Mouse (Mus musculus) heart, postnatal 14 days (tissue): Measurements from ENCODE around the gene Ccdc24. TPM values are rescaled to one million over a fixed set of nuclear protein-coding genes. Genes with fewer than 3 reads are reported as not detected.

ENCODE experiments used
- DNase-seq, 2 experiments: peaks; one replicate each; pipeline ENCODE4 v3.0.0; 2021 to 2022
- intact Hi-C: fragments of 180-260 bp; cut with DNase I; formaldehyde crosslinking; loops from one replicate; pipeline ENCODE4 v1.15.1; 2025
- total RNA-seq, 2 experiments: library from RNA; stranded (reverse); gene quantifications; 2 replicates each; pipeline ENCODE4 v1.2.3; 2021

The Ccdc24 gene
- total RNA-seq, 2 experiments from 2014 or later, result 0.39 to 0.45 TPM

DNA sequence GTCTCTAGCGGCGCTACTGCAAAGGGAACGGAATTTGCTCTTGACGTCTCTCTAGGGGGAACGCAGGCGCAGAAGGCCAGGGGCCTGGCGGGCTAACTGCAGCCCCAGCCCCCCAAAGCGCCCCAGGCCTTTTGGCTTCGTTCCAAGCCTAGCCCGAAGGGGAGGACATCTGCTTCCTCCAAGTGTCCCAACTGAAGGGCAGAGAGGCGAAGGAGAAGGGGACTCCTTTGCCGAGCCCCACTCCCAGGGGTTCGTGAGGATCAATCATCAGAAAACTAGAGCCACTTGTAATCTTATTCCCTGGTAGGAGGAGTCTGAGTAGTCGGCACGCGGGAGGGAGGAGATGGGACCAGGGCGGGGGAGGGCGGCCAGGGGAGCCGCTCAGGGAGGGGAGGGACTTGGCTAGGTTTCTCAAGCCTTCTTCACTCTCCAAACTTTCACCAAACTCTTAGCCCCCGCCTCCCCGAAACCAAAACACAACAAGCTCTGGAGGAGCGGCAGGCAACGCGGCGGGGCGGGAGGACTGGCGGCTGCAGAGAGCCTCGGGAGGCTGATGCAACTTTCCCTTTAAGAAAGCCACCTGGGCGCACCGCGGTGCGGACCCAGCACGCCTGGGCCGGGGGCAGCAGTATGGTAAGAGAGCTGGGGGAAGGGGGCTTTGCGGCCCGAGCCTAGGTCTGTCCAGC, 37.4 kb downstream of the Ccdc24 start:
- intact Hi-C loops, result no loop called here
- peak; percentile 62 to 70 for DNase-seq

DNA sequence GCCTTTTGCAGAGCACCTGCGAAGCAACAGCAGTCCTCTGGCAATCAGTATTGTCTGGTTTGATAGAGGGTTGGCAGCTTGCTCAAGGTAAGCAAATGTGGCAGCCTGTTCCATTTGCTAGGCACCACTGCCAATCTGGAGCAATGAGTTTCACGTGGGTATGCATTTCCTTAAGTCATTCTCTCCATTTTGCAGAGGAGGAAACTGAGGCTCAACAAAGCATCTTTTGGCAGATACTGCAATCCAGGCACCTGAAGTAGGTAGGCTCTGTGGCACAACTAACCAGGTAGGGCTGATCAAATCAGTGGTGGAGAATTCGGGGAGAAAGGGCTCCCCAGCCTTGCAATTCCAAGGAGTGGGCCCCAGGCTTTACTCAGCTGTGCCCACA, 37.9 kb downstream of the Ccdc24 start, which contains the start of gene Slc6a9:
TSS of gene Slc6a9 (plus strand) at position 50 of the 388 bp plus-strand sequence.
- intact Hi-C loops, result no loop called here
- no peak for DNase-seq

DNA sequence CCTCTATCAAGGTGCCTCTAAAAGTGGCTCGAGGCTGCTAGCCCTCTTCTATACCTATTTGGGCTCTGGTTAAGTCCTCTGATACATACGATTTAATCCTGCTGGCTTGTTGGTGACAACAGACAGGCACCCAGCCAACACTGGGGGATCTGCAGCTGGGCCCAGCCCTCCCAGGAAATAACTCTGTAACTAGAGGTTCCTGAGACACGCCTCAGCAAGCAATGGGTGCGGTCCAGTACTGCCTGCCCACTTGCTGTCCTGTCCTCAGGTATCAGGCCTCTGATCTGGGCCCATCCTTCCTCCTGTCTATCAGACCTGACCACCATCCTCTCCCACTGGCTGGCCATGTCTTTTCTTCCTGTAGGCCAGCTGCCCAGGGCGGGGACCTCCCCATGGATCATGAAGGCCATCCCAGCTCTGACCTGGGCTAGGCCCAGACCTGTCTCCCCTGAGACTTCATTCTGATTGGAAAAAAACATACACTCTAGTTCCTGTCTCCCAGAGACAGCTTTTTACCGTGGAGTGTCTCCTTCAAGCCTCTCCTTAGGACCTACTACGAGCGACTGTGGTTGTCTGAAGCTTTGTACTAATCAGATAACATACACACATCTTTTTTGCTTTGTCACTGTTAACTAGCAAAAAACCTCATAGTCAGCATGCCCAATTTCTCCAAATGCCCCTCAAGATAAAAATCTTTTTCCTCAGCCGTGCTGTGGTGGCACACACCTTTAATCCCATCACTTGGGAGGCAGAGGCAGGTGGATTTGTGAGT, 40.3 kb downstream of the Ccdc24 start:
- peak; percentile 52 to 54 for DNase-seq
- intact Hi-C loops, result loop anchor here (2.0 kb wide), 2 partner anchors 27 to 35 kb away; no protein-coding TSS in a partner anchor

DNA sequence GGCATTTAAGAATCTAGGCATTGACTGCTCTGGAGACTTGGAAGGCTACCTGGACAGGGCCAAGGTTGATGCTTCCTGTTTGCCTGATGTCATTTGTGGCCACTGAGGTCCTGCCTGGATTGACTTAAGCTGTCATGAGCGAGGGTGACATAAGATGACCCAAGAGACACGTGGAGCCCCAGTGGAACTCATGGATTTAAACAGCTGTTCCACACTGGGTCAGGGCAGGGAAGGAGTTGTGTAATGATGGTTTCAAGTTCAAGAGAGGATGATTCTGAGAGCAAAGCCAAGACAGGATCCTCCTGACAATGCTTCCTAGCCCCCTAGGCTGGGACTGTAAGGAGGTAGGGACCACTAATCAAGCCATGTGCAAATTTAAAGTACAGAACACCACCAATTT, 40.9 kb downstream of the Ccdc24 start:
- no peak for DNase-seq
- intact Hi-C loops, result loop anchor here (2.0 kb wide), 2 partner anchors 27 to 35 kb away; no protein-coding TSS in a partner anchor

DNA sequence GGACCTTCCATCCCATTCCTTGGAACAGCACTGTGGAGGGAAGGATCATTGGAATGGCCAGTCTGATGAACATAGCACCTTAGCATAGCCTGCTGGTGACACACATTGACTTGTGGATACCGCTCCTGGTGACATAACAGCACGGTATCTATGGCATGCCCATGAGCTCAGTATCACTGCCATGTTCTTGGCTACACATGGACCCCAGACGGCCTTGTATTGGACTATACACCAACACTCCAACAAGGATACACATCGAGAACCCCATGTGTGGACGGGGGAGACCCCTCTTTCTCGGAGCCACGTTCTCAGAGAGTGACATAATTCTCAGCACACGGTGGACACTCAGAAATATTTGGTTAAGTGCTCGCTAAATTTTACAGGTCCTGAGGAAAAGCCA, 41.6 kb downstream of the Ccdc24 start:
- no peak for DNase-seq
- intact Hi-C loops, result loop anchor here (2.0 kb wide), 2 partner anchors 28 to 36 kb away; no protein-coding TSS in a partner anchor

DNA sequence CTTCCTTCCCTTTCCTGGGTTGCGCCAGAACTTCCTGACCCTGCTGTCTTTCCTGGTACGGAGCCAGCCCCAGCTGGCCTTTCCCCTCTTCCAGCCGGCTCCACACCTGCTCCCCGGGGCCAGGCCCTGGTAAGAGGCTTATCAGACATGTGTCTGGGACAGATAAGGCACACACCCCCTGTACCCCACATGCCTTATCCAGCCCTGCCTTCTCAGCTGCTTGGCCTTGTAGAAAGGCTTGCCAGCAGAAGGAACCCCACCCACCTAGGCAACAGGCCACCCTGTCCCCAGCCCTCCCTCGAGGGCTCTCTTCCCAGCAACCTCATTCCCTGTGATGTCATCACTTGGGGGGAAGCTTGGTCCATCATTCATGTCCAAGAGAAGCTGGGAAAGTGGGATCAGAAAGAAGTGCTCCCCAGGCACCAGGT, 42.2 kb downstream of the Ccdc24 start:
- intact Hi-C loops, result loop anchor here (2.0 kb wide), 2 partner anchors 29 to 37 kb away; no protein-coding TSS in a partner anchor
- DNase-seq, result peak; percentile 77 to 84

DNA sequence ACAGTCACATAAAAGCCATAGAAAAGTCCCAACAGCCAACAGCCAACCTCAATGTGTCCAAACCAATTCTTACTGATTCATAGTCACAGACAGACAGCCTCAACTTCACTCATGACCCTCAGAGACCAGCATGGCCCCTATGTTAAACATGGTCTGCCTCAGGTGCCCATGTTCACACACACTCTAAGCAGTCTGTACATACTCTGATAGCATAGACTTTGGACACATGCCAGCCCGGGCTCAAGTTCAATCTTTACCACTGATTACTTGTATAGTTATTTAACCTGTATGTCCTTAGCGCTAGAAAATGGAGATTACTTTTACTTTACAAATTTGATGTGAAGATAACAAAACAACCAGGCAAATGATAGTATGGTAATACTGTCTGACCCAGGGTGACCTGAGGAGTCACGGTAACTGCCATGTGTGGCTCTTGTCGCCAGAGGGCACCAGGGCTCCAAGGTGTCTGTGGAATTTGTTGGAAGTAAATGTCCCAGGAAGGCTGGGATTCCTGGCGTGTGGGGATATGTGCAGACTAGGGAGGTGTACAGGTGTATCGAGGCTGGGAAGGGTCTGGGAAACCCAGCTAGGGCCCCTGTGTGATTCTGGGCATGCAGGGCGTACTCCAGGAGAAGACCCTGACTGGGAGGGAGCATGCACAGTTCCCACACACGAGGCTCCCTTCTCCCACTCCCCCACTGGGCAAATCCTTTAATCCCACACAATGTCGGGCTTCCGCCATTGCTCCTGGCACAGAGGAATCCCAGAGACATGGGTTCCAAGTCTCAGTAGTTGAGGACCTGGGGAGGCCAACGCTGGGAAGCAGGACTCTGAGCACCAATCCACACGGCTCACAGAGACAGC, 42.9 kb downstream of the Ccdc24 start:
- peak; percentile 72 to 82 for DNase-seq
- intact Hi-C loops, result loop anchor here (2.0 to 5.0 kb wide), 4 partner anchors 29 to 253 kb away; partner anchors contain the start of gene Artn

DNA sequence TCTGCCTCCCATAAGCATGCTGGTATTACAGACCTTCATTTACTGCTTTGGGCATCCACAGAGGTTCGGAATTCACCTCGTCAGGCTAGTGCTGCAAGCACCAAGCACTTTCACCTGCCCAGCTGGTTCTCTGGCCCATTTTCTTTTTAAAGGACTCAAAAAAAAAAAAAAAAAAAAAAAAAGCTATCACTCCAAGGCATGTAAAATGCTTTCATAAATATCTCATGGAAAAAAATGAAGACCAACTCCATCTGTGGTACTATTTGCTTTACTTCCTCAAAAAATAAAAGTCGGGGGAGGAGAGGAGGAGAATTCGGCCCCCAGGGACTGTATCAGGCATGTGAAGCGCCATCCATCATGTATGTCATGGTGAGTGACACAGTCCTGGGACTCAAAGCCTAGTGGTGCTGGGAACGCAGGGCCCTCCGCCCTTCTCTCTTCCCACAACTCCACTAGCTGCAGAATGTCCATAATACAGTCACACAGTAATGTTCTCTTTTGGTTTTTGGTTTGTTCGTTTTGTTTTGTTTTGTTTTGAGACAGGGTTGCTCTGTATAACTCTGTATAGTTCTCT, 43.7 kb downstream of the Ccdc24 start:
- intact Hi-C loops, result loop anchor here (2.0 to 5.0 kb wide), 2 partner anchors 99 to 254 kb away; partner anchors contain the start of gene Artn
- no peak for DNase-seq

DNA sequence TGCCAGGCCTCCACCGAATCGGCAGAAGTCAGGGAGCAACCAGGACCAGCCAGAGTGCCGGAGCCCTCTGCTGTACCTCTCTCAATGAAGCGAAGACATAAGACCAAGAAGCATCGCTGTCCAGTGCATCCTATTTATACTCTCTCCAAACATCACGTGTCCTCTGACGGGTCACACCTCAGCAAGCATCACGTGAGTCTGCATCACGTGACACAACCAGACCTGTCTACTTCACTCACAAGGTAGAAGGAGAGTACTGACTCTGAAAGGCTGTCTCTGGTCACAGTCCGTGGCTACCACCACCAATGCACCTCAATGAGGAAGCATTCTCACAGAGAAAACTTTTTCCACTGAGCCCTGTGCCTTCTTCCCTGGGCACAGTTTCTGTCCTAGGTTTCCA, 54.3 kb downstream of the Ccdc24 start:
- no peak for DNase-seq
- intact Hi-C loops, result no loop called here

DNA sequence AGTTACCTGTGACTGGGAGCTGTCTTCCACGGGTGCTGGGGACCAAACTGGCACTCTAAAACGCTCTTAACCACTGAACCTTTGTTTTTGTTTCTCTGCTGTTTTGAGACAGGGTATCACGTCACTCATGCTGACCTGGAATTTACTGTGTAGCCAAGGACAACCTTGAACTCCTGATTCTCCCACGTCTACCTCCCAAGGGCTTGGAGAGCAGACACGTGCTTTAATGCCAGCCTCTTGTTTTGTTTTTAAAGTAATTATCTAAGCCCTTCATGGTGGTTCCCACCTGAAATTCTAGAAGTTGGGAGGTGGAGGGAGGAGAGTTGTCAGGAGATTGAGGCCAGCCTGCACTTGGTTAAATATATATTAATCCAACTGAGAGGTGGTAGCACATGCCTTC, 55.6 kb downstream of the Ccdc24 start:
- intact Hi-C loops, result no loop called here
- no peak for DNase-seq

Other genes starting within 250 kb of the Ccdc24 start
- gene Dmap1, start 190.3 kb downstream of the Ccdc24 start, total RNA-seq, result 10 to 100 TPM; 16.6 to 19.2 TPM
- gene Gm12845, start 148.1 kb downstream of the Ccdc24 start, total RNA-seq, result not detected
- gene Klf17, start 106.9 kb downstream of the Ccdc24 start, total RNA-seq, result not detected
- gene Slc6a9, start 38.1 kb downstream of the Ccdc24 start, total RNA-seq, result 1 to 10 TPM; 2.6 to 4.1 TPM
- gene B4galt2, start 10.9 kb upstream of the Ccdc24 start, total RNA-seq, result 1 to 10 TPM; 7.5 to 8.0 TPM
- gene Atp6v0b, start 14.8 kb upstream of the Ccdc24 start, total RNA-seq, result 100 to 1,000 TPM; 128 to 129 TPM
- 1 to 10 TPM; 2.7 to 2.9 TPM for gene Dph2, start 19.5 kb upstream of the Ccdc24 start, total RNA-seq
- 10 to 100 TPM; 64.9 to 66.9 TPM for gene Ipo13, start 42.4 kb upstream of the Ccdc24 start, total RNA-seq
- gene Artn, start 57.2 kb upstream of the Ccdc24 start, total RNA-seq, result not detected